Mouse (Mus musculus) embryonic facial prominence, embryonic 14.5 days (tissue): Measurements from ENCODE around the gene Fam208b. TPM values are rescaled to one million over a fixed set of nuclear protein-coding genes. Genes with fewer than 3 reads are reported as not detected.
"Not testable (repeated sequence)": the region's sequence is repeated elsewhere in the genome, so short reads cannot be mapped to it uniquely, and the experiment has no call there.

Experiments used
- ATAC-seq: fragments of 200-750 bp; cut with Nextera tagmentation; 2 replicates; pipeline ENCODE4 v1.8.0; 2017; ENCODE audit warnings: low read depth, moderate number of reproducible peaks, moderate TSS enrichment
- DNase-seq: peaks from one replicate; pipeline ENCODE4 v3.0.0-alpha.2; 2015; ENCODE audit warnings: low spot score
- H3K27ac ChIP-seq: fragments of 300-500 bp; sonication (generic); replicated peaks from 2 replicates; pipeline ENCODE4 v1.5.1; 2014; ENCODE audit warnings: low read depth, mild to moderate bottlenecking, low read length, moderate library complexity
- H3K27me3 ChIP-seq: fragments of 300-500 bp; sonication (generic); replicated peaks from 2 replicates; pipeline ENCODE4 v1.6.1; 2014; ENCODE audit warnings: low read length; ENCODE audit not compliant: control insufficient read depth, insufficient read depth
- H3K36me3 ChIP-seq: fragments of 300-500 bp; sonication (generic); 2 replicates; pipeline ENCODE4 v1.6.1; 2014; ENCODE audit warnings: low read length, mixed read lengths; ENCODE audit not compliant: control insufficient read depth, insufficient read depth
- H3K4me1 ChIP-seq: fragments of 300-500 bp; sonication (generic); 2 replicates; pipeline ENCODE4 v1.6.1; 2014; ENCODE audit warnings: antibody characterized with exemption, low read length; ENCODE audit not compliant: control insufficient read depth, insufficient read depth
- H3K4me2 ChIP-seq: fragments of 300-500 bp; sonication (generic); 2 replicates; pipeline ENCODE4 v1.6.1; 2014; ENCODE audit warnings: low read depth, mild to moderate bottlenecking, low read length, moderate library complexity, mixed read lengths
- H3K4me3 ChIP-seq: fragments of 300-500 bp; sonication (generic); 2 replicates; pipeline ENCODE4 v1.5.1; 2014; ENCODE audit warnings: low read depth, mild to moderate bottlenecking, low read length
- H3K9ac ChIP-seq: fragments of 300-500 bp; sonication (generic); 2 replicates; pipeline ENCODE4 v1.6.1; 2014; ENCODE audit warnings: low read depth, mild to moderate bottlenecking, low read length, moderate library complexity, mixed read lengths
- H3K9me3 ChIP-seq: fragments of 300-500 bp; sonication (generic); 2 replicates; pipeline ENCODE4 v1.6.1; 2016; ENCODE audit warnings: low read length; ENCODE audit not compliant: control insufficient read depth
- WGBS: fragments of 180-500 bp; shearing (Covaris S2); extraction: QIAGEN DNeasy Blood & Tissue Kit; methylation state at CpG from one replicate; pipeline ENCODE4 v1.1.7; 2014; 5-methylcytosine and 5-hydroxymethylcytosine counted together
- polyA plus RNA-seq: library from polyadenylated mRNA; unstranded; fragments of >200 nt; fragmentation: Nextera tagmentation; extraction: Ambion mirVana; gene quantifications from 2 replicates; pipeline ENCODE4 v1.2.1, GENCODE M21; 2014

Fam208b gene
- polyA plus RNA-seq, 1 experiment from 2014 or later = 17.1 TPM

DNA sequence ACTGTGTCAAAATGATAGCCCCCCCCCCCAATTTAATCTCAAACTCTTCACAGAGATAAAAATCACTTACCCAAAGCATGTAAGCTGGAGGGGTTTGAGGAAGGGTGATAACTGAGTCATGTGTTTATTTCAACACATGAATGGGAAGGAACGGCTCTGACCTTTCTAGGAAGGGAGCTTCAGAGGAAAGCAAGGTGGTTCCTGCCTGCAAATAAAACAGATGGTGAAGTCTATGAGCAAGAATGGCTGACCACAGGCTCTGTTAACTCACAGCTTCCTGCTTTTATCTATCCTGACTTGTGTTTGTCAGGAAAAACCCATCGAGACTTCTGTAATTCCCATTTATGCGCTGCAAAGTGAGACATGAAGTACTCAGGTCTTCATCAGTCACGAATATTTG is 91.6 kb downstream of the Fam208b start:
- H3K4me1 ChIP-seq, H3K4me2 ChIP-seq, H3K9ac ChIP-seq, H3K27me3 ChIP-seq, H3K9me3 ChIP-seq, H3K27ac ChIP-seq, ATAC-seq, H3K4me3 ChIP-seq, DNase-seq, H3K36me3 ChIP-seq: not testable (repeated sequence)
- 68% methylated on average over 4 of the region's 4 CpGs for WGBS

Other genes starting within 250 kb of the Fam208b start
- gene Gdi2, start 73.0 kb downstream of the Fam208b start, polyA plus RNA-seq = 434 and 478 TPM in 2 replicates
- gene Asb13, start 22.9 kb upstream of the Fam208b start, polyA plus RNA-seq = 4.9 and 7.2 TPM in 2 replicates
- 7.1 and 10.7 TPM in 2 replicates for gene Calml3, start 193.2 kb upstream of the Fam208b start, polyA plus RNA-seq
- gene Calm4, start 226.6 kb upstream of the Fam208b start, polyA plus RNA-seq = 25.4 and 99.1 TPM in 2 replicates
- gene Calm5, start 243.1 kb upstream of the Fam208b start, polyA plus RNA-seq = 0.58 and 0.74 TPM in 2 replicates